Mouse (Mus musculus): Measurements from ENCODE around the gene Hpca.

The Hpca gene

GRCm38 (mm10) chr4:129108624-129109023 is 13.2 kb downstream of the Hpca start:
- DNase-seq (ENCODE audit: low spot score in 2 of 2): no peak

- no peak for DNase-seq (ENCODE audit: low spot score in 2 of 2)
Measured at GRCm38 (mm10) chr4:129107348-129107899, 14.4 kb downstream of the Hpca start.

- no peak for DNase-seq (ENCODE audit: low spot score in 2 of 2)
Measured at GRCm38 (mm10) chr4:129106073-129106472, 15.8 kb downstream of the Hpca start.

- DNase-seq (ENCODE audit: low spot score in 2 of 2): no peak
Measured at GRCm38 (mm10) chr4:129105356-129105755, 16.5 kb downstream of the Hpca start, which contains the start of gene Tmem54. Tmem54 (plus strand) TSS chr4:129105548.

GRCm38 (mm10) chr4:129102133-129102829 is 19.6 kb downstream of the Hpca start:
- no peak for DNase-seq (ENCODE audit: low spot score in 2 of 2)

- no peak for DNase-seq (ENCODE audit: low spot score in 2 of 2)
Measured at GRCm38 (mm10) chr4:129097006-129097405, 24.8 kb downstream of the Hpca start.

- DNase-seq (ENCODE audit: low spot score in 2 of 2): no peak
Measured at GRCm38 (mm10) chr4:129095276-129095675, 26.6 kb downstream of the Hpca start.

GRCm38 (mm10) chr4:129087850-129088249 is 34.0 kb downstream of the Hpca start:
- DNase-seq (ENCODE audit: low spot score in 2 of 2): no peak

- peak in 1 of 2 experiments; percentile 86 for DNase-seq (ENCODE audit: low spot score in 2 of 2)
Measured at GRCm38 (mm10) chr4:129086078-129086477, 35.8 kb downstream of the Hpca start.

GRCm38 (mm10) chr4:129084896-129085295 is 36.9 kb downstream of the Hpca start:
- no peak for DNase-seq (ENCODE audit: low spot score in 2 of 2)

- DNase-seq (ENCODE audit: low spot score in 2 of 2): peak in 1 of 2 experiments; percentile 75
Measured at GRCm38 (mm10) chr4:129082379-129083115, 39.3 kb downstream of the Hpca start.

- DNase-seq (ENCODE audit: low spot score in 2 of 2): no peak
Measured at GRCm38 (mm10) chr4:129081939-129082338, 39.9 kb downstream of the Hpca start.

- no peak for DNase-seq (ENCODE audit: low spot score in 2 of 2)
Measured at GRCm38 (mm10) chr4:129081512-129081911, 40.3 kb downstream of the Hpca start.

GRCm38 (mm10) chr4:129081041-129081440 is 40.8 kb downstream of the Hpca start:
- DNase-seq (ENCODE audit: low spot score in 2 of 2): no peak

GRCm38 (mm10) chr4:129079126-129079525 is 42.7 kb downstream of the Hpca start:
- no peak for DNase-seq (ENCODE audit: low spot score in 2 of 2)

- DNase-seq (ENCODE audit: low spot score in 2 of 2): no peak
Measured at GRCm38 (mm10) chr4:129068848-129069247, 53.0 kb downstream of the Hpca start.

- no peak for DNase-seq (ENCODE audit: low spot score in 2 of 2)
Measured at GRCm38 (mm10) chr4:129067638-129068415, 54.0 kb downstream of the Hpca start.

GRCm38 (mm10) chr4:129065688-129066236 is 56.1 kb downstream of the Hpca start:
- DNase-seq (ENCODE audit: low spot score in 2 of 2): no peak

GRCm38 (mm10) chr4:129062281-129063075 is 59.4 kb downstream of the Hpca start:
- DNase-seq (ENCODE audit: low spot score in 2 of 2): no peak
